Mouse (Mus musculus): ENCODE data around the gene Tbc1d9b.
A peak's percentile ranks its signal among the peaks of the same experiment; 100 is the strongest.

The Tbc1d9b gene

GRCm38 (mm10) chr11:50176351-50176750 is 45.2 kb downstream of the Tbc1d9b start:
- no peak for DNase-seq (ENCODE audit: low read depth, low spot score)

GRCm38 (mm10) chr11:50177111-50177510 is 45.9 kb downstream of the Tbc1d9b start:
- peak; percentile 81 for DNase-seq (ENCODE audit: low read depth, low spot score)

GRCm38 (mm10) chr11:50178532-50179488 is 47.6 kb downstream of the Tbc1d9b start:
- no peak for DNase-seq (ENCODE audit: low read depth, low spot score)

- no peak for DNase-seq (ENCODE audit: low read depth, low spot score)
These were observed 49.5 kb downstream of the Tbc1d9b start for GRCm38 (mm10) chr11:50180478-50181231.

- DNase-seq (ENCODE audit: low read depth, low spot score): no peak
These were observed 51.5 kb downstream of the Tbc1d9b start for GRCm38 (mm10) chr11:50182702-50183101.

GRCm38 (mm10) chr11:50184788-50185187 is 53.6 kb downstream of the Tbc1d9b start:
- no peak for DNase-seq (ENCODE audit: low read depth, low spot score)

GRCm38 (mm10) chr11:50188682-50189081 is 57.5 kb downstream of the Tbc1d9b start:
- no peak for DNase-seq (ENCODE audit: low read depth, low spot score)

GRCm38 (mm10) chr11:50190362-50190761 is 59.2 kb downstream of the Tbc1d9b start:
- DNase-seq (ENCODE audit: low read depth, low spot score): no peak

GRCm38 (mm10) chr11:50192278-50192677 is 61.1 kb downstream of the Tbc1d9b start:
- DNase-seq (ENCODE audit: low read depth, low spot score): no peak

- no peak for DNase-seq (ENCODE audit: low read depth, low spot score)
These were observed 62.9 kb downstream of the Tbc1d9b start for GRCm38 (mm10) chr11:50194070-50194469.

- no peak for DNase-seq (ENCODE audit: low read depth, low spot score)
These were observed 63.6 kb downstream of the Tbc1d9b start for GRCm38 (mm10) chr11:50194793-50195192.

GRCm38 (mm10) chr11:50197500-50197899 is 66.3 kb downstream of the Tbc1d9b start:
- DNase-seq (ENCODE audit: low read depth, low spot score): no peak

- no peak for DNase-seq (ENCODE audit: low read depth, low spot score)
These were observed 67.1 kb downstream of the Tbc1d9b start for GRCm38 (mm10) chr11:50198219-50198846.

GRCm38 (mm10) chr11:50198916-50199315 is 67.7 kb downstream of the Tbc1d9b start:
- DNase-seq (ENCODE audit: low read depth, low spot score): no peak

- no peak for DNase-seq (ENCODE audit: low read depth, low spot score)
These were observed 69.4 kb downstream of the Tbc1d9b start for GRCm38 (mm10) chr11:50200613-50201012.

GRCm38 (mm10) chr11:50201590-50201989 is 70.4 kb downstream of the Tbc1d9b start:
- no peak for DNase-seq (ENCODE audit: low read depth, low spot score)

GRCm38 (mm10) chr11:50203302-50203827 is 72.2 kb downstream of the Tbc1d9b start:
- no peak for DNase-seq (ENCODE audit: low read depth, low spot score)

- no peak for DNase-seq (ENCODE audit: low read depth, low spot score)
These were observed 74.2 kb downstream of the Tbc1d9b start for GRCm38 (mm10) chr11:50205434-50205833.

GRCm38 (mm10) chr11:50206037-50206436 is 74.8 kb downstream of the Tbc1d9b start:
- no peak for DNase-seq (ENCODE audit: low read depth, low spot score)

- DNase-seq (ENCODE audit: low read depth, low spot score): no peak
These were observed 76.1 kb downstream of the Tbc1d9b start for GRCm38 (mm10) chr11:50207344-50207743.

GRCm38 (mm10) chr11:50208039-50208438 is 76.8 kb downstream of the Tbc1d9b start:
- no peak for DNase-seq (ENCODE audit: low read depth, low spot score)

GRCm38 (mm10) chr11:50210101-50210504 is 78.9 kb downstream of the Tbc1d9b start:
- DNase-seq (ENCODE audit: low read depth, low spot score): peak; percentile 99
